Mouse (Mus musculus): ENCODE data around the gene Vat1l.

The Vat1l gene

DNA sequence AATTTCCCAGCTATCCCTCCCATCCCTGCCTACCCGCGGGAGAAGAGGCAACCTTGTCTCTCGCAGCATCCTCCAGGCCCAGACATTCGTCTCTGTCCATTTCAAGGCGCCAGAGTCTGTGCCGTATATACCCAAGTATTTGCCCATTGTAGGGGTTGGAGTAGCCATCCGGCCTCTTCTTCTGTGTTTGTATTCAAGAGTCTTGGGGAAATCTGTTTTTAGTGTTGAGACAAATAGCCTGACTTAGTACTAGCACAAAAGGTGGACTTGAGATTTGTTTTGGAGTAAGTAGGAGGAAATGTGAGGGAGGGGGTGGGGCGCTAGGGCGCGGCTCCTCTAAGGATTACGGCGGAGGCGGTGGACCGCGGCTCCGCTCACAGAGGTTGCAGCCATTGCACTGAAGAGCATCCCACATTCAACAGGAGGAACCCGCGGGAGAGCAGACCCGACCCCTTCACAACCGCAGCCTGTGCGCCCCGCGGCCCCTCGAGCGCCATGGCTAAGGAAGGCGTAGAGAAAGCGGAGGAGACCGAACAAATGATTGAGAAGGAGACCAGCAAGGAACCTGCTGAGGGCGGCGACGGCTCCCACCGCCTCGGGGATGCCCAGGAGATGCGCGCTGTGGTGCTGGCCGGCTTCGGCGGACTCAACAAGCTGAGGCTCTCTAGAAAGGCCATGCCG lies at the start of gene Vat1l:
Gene Vat1l (plus strand): TSS at position 392 of the 681 bp plus-strand sequence.
- DNase-seq: no peak

DNA sequence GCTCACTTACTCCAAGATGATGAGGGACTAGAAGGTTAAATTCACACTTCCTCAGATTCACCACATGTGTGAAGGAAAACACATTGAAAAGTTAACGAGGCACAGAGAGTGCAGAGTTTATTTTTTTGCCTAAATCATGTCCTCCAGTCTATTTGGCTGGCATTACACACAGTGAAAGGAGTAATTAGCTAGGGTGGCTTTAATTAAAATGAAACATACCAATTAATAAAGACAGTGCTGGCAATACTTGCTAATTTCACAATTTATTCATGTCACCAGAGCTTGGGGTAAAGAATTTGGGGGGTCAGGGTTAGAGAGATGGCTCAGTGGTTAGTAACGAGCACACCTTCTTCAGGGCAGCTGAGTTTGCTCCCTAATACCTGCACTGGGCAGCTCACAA lies 46.8 kb upstream of the Vat1l start:
- no peak for DNase-seq

DNA sequence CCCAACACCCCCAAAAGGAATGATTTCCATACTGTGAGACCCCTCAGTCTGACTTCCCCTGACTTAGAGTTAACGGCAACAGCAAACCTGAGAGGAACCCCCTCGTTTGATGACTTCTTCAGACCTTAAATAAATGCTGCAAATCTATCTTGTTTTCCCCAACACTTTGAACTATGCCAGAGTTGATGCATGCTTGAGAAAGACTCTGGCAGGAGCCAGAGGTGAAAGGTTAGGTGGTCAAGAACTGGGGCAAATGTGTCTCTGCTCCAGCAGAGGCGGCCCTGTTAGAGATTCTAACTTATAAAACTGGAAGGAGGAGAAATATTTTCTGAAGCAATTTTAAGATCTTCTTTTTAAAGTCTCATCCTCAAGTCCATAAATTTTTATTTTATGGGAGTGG lies 45.7 kb upstream of the Vat1l start:
- no peak for DNase-seq

DNA sequence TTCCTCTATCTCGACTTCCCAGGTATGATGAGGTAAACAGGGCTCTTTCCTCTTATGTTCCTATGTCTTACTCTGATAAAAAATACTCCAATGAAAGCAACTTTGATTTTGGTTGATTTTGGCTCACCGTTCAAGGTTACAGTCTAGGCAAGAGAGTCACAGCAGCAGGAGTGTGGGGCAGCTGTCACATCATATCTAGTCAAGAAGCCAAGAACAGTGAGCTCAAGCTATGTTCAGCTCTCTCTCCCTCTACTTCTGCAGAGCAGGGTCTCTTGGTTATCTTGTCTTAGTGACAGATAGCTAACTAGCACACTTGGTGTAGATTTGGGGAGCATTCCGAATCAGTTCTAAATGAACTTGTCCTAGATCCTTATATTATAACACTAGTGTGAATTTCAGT lies 41.5 kb upstream of the Vat1l start:
- DNase-seq: no peak

DNA sequence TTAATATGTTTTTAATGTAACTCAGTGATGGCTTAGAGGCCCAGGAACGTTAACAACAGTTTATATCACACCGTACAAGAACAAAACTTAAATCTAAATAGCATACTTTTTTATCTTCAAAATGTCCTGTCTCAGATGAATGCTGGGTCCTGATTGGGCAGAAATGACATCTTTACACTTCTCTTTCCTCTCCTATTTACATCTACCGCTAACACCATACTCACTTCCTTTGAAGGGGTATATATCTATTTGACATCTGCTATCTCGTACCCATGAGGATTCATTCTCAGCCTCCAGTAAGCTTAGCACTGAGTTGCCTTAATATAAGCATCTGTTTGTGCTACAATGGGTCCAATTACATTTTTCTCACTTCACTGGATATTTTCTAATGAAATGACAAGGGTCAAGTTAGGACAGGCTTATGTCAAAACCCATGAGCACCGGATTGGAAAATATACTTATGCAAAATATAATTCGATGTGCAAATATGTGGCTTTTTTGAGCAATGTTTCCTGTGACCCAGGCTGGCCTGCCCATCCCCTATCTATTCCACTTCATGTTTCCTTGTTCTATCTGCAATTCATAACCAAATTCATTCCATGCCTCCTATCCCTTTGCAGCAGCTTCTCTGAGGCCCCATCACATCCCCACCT lies 40.8 kb upstream of the Vat1l start:
- no peak for DNase-seq

DNA sequence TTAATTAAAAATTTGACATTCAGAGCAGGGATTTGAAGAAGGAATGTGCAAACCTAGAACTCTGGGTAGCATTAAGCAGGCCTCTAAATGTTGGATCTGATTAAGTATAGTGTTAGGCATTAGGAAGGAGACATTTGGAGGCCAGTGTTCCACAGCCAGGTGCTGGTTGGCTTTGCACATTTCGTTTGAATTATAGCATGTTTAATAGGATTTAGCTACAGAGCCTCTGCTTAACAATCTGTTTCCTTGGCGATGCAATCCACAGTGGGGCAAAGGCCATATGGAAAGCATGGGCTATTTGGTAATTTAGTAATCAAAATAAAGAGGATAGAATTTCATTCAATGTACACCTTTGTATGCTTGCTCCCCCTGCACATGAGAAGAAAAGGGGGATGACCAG lies 39.7 kb upstream of the Vat1l start:
- no peak for DNase-seq

DNA sequence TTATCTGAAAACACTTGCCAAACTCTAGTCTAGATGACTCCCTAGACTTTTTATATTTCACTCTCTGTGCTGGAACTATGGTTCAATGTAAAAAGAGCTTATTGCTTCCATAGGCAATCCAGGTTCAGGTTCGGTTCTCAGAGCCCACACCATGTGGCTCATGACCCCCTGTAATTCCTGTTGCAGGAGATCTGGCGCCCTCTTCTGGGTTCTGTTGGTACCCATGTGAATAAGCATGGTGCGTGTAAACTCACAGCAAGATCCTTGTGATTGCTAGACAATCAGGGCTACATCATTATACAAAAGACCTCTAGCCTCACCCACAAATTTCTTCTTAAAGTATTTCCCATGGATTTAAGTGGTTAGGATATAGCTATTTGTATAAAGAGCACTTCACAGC lies 28.7 kb upstream of the Vat1l start:
- no peak for DNase-seq

DNA sequence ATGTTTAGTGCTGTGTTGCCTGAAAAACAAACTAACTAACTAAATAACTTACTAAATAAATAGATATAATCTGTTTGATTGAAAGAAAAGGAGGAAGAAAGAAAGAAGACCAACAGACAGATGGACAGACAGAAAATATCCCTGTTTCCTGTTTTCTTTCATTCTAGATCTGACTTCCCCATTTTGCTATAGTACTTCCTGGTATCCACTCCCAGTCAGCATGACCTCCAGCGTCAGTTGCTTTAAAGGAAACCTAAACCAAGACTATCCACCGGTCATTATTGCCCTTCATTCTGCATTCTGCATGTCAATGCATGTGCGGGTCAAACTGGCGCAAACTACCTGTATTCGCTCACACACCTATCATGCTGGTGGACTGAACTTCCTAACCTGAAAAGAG lies 12.1 kb upstream of the Vat1l start:
- no peak for DNase-seq

DNA sequence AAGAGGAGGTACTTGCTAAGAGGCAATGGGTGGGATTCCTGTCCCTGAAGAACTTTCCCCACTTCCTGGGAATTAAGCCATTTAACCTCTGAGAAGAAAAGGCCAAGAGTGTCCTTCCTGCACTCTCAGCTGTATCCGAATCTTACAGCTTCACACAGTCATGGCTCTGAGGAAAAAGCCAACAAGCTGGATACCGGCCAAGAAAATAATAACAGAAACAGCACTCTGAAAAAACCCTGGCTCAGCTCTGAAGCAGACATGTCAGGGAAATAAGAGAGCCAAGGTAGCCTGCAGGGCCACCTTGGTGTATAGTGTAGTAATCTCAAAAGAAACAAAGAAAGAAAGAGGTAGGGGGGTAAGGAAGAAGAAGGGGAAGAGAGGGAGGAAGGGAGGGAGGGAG lies 6.4 kb upstream of the Vat1l start:
- DNase-seq: no peak

DNA sequence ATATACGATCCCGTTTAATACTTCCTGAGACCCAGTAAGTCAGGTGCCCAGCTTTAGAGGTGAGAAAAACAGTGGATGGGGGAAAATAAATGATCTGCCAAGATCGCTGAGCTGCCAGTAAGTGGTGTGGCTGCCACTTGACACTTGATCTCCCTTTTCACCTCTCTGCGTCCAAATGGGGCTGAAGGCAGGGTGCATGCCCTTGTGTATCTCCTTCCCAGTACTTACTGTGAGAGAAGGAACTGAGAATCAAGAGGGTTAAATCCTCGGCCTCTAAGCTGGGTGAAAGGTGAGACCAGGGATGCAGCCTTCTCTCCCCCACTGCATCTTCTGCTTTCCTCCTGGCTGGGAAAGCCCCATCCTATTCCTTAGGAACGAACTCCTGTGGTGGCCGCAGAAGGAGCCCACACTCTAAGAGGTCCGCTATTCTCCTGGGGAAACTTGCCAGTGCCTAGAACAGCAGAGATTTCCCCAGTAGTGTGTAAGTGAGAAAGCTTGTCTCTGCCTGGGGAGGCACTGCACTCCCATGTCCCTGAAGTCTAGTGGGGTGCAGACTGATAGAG lies 1.1 kb downstream of the Vat1l start:
- DNase-seq: no peak

DNA sequence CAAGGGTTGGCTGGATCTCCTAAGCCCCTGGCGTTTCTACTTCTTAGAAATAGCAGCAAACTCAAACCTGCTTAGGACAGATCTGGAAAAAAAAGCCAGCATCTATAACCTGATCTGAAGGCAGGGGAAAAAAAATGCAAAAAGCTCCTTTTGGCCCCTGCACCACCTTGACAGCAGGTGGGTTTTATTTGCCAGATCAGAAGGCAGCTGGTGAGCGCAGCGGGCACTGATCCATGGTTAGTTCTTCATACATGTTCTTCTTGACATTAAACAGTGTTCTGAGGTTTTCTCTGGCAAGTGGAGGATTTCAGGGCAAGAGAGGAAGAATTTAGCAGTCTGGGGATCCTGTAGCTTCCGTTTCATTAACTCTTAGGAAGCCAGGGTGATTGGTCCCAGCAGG lies 1.6 kb downstream of the Vat1l start:
- DNase-seq: no peak

DNA sequence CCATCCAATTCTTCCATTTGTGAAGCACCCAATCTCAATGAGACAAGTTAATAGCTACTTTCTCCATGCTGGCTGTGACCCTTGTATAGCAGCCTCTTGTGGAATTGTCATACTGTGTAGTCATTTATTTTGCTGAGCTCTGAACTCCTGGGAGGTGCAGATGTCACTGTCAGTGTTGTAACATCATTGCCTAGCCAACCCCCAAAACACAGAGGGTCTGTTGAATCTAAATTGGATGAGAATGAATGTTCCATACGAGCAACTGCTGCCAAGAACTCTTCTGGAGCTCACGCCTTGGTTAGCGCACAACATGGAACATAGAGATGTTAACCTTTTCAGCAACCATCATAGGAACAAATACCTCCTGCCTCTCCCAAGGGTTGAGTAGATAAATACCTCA lies 15.4 kb downstream of the Vat1l start:
- DNase-seq: no peak

DNA sequence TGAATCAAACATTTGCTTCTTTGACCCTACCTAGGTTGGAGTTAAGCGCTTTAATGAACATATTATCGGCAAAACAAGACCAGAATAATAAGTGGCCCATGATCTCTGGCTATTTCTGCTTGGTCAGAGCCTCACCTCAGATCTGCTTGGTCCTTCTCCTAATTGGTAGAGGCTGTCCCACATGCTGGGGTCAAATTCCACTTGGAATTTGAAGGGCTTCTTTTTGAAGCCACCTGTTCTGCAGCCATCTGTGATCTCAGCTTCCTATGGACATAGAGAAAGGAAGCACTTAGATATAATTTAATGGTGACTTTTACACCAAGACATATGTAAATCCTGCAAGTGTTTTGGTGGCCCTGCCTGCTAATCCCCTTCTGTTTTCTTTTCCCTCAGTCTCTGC lies 16.6 kb downstream of the Vat1l start:
- no peak for DNase-seq

DNA sequence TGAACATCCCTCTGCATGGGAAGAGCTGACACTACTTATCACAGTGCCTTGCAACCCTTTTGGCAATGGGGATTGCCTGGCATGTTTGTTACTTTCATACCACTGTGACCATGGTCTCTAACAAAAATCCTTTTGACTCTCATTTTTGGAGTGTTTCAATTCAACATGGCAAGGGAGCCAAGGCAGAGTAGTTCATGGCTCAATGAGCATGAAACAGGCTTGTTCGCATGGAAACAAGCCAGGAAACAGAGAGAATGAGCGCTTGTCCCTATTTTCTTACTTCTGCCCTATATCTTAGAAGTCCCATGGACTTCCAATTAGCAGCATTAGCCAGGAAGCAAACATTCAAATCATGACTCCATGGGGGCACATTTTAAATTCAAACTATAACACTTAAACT lies 18.6 kb downstream of the Vat1l start:
- DNase-seq: no peak

DNA sequence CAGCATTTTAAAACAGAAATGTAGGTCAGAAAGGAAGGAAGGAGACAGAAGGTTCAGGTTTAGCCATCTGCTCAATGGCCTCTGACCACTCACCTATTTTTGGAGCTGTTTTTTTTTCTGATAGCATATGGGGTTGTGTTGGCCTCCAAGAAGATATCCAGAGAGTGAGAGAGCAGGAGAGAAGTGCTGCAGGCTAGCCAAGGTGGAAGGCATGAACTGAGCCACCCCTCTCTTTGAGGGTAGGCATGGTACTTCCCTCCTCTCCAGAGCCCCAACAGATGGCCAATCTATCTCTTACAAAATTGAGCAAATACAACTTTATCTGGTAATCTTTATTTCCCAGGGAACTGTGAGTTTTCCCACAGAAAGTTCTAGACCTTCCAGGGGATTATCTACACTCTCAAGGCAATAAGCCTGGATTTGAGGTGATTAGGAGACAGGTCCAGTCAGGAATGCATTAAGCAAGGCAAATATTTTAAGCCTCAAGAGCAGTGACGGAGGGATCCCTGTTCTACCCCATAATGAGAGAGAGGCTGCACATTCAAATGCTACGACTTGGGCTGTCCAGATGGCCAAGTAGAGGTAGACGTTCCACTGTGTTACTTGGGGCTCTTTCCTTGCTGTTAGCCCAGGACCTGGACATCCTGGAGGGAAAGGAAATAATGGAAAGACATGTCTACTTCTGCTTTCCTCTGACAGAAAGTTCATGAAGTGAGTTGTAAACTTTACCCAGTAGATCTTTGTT lies 46.1 kb downstream of the Vat1l start:
- DNase-seq: no peak

DNA sequence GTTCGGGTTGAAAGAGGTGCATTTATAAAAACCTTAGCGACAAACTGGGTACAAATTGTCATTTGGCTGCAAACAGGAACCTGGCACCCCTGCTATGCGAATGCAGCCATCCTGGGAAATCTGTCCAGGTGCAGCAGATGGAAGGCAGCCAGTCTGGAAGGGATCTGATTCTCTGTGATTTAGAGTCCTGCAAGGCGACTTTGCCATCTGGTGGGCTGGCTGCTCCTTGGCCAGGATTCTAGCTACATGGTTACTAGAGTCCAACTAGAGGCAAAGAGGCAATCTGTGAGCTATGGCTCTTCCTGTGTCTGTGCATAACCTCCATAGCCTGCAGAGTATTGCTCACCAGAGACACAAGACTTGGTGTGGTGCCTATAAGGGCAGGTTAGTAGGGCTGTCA lies 53.3 kb downstream of the Vat1l start:
- no peak for DNase-seq

DNA sequence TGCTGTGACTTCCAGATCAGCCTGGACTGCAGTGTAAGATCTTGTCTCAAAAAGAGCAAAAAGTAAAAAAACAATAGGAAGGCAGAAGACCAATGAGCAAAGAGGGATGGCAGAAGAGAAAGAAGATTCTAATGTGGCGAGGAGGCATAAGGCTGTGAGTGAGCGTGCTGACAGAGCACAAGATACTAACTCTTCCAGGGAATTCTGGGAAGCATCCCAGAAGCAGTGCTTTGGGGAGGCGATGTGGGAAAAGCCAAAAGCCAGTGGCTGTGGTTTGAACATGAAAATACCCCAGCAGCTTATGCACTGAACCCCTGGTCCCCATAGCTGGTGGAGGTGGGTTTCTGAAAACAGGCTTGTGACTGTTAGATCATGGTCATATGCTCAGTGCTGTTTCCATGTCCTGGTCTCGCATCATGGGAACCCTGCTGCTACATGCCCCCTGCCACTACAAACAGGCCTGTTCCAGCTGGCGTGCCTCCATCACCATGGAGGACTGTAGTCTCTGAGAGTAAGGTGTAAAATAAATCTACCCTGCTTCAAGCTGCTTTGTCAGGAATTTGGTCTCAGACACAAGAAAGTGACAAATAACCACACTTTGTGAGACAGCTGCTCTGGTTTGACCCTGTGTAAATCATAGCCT lies 54.4 kb downstream of the Vat1l start:
- no peak for DNase-seq

DNA sequence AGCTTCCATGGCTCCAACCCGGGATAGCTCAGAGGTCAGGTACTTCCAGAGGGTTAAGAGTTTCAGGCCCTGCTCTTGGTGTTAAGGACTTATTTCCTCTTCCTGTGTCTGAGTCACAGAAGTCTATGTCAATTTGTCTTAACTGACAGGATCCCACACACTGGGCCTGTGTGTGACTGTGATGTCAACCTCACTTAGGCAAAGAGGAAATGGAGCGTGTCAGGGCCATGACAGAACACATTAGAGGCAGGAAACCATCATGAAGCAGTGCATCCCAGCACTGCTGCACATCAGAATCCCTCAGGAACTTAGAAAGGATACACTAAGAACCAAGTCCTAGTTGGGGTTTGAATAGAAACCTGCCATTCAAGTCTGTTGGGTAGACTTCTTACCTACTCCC lies 56.9 kb downstream of the Vat1l start:
- no peak for DNase-seq

DNA sequence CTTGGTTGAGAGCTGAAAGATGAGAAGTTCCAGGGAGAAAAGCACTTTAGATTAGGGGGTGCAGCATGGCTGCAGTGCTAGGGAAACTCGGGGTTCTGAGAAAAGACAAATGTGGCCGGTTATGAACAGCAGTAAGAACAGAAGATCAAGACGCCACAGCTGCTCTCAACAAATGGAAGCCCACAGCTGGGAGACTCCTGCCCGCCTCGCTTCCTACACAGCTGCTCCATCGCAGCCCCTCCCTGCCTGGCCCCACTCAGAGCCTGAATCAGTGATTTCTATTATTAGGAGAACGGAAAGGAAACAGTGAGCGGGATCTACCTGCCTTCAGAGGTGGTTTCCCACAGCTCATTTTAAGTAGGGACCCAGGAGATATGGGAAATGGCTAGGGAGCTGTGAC lies 69.1 kb downstream of the Vat1l start:
- no peak for DNase-seq

DNA sequence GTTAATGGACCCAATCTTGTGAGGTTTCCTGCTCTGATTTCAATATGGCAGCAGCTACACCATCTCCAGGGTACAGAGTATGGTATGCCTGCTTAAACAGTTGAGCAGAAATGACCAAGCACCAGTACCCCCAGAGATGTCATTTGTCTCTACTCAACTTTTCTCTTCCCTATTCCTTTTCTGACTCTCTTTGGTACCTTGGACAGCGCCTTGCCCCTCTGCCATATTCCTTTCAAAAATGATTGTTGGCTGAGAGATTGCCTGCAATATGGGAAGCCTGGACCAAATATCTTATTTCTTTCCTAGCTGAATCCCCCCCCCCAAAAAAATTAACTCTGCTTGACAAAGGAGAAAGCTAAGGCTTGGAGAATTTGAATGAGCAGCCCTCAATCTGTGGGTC lies 75.7 kb downstream of the Vat1l start:
- no peak for DNase-seq

DNA sequence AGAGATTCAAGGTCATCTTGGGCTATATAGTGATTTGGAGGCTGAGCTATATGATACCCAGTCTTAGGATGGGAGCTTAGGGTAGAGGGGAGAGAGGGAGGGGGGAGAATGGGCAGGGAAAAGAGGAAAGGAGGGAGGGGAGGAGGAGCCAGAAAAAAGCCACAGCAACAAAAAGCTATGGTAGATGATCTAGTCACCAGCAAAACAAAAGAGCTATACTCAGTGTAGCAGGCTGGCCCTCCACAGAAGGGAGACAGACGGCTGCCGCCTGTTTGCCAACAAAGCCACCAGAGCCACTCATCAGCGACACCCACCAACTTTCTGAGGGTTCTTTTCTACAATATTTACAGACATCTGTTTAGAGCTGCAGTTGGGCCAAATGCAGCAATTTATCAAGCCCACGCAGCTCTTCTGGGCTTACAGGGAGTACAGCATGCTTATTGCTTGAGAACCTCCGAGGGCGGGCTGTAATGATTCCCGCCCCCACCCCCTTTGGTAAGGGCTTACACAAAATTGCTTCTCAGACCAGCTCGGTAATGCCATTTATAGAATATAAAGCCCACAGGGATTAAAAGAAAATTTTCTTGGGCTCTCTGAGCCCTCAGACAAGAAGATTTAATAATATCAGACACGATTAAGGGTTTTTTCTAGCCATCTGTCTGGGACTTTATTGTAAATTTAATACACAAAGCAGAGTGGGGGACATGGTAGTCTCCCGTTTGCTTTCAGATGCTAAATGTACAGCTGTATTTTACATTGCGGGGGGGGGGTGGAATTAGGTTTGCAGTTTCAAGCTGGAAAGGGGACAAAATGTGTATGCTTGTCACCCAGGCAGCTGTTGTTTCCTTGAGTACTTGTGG lies 89.7 kb downstream of the Vat1l start:
- no peak for DNase-seq

DNA sequence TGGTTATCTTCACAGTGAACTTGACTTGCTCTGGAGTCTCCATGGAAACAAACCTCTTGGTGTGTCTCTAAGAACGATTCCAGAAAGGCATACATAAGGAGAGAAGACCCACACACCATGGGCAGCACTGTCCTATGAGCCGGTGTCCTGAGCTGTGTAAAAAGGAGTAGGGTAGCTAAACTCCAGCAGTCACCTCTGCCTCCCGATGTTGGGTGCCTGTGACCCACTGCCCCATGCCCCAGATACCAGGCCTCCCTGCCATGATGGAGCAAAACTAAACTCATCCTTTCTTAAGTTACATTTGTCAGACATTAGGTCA lies 90.3 kb downstream of the Vat1l start:
- no peak for DNase-seq

DNA sequence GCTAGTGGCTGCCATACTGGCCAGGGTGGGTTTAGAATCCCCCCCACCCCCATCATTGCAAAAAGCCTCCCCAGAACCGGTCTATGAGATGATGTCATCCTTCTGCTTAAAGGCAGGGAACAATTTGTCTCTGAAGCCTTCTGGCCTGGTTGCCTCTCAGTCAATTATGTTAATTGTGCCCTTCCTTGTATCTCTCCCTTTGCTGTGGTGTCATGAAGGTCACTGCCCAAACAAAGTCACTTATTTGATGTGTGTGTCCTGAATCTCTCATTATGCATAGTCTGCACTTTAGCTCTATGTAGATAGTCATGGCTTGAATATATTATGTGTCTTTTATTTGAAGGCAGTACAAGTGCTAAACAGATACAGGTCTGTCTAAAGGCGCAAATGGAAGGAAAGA lies 92.8 kb downstream of the Vat1l start:
- DNase-seq: no peak

Data from lung, adult 18-20 months (tissue).